Mouse (Mus musculus) liver, embryonic 14.5 days (tissue): ENCODE data around the gene Med12. TPM values are rescaled to one million over a fixed set of nuclear protein-coding genes. Genes with fewer than 3 reads are reported as not detected.

Experiments used
- ATAC-seq: fragments of 200-750 bp; cut with Nextera tagmentation; 2 replicates; pipeline ENCODE4 v1.8.0; 2017; ENCODE audit warnings: moderate number of reproducible peaks, mild to moderate bottlenecking, moderate library complexity; ENCODE audit not compliant: insufficient read depth
- DNase-seq, 3 experiments: peaks; one replicate each; pipeline ENCODE4 v3.0.0-alpha.2; 2012 to 2013; ENCODE audit warnings: low read depth in 3 of 3, low spot score in 3 of 3
- H3K27ac ChIP-seq: fragments of 300-500 bp; sonication (generic); 2 replicates; pipeline ENCODE4 v1.5.1; 2014; ENCODE audit warnings: moderate library complexity, mild to moderate bottlenecking, control low read depth, inconsistent platforms
- H3K27me3 ChIP-seq: fragments of 300-500 bp; sonication (generic); 2 replicates; pipeline ENCODE4 v1.6.1; 2014; ENCODE audit warnings: mild to moderate bottlenecking, low read length, moderate library complexity; ENCODE audit not compliant: control insufficient read depth, insufficient read depth
- H3K36me3 ChIP-seq: fragments of 300-500 bp; sonication (generic); replicated peaks from 2 replicates; pipeline ENCODE4 v1.6.1; 2014; ENCODE audit warnings: low read depth; ENCODE audit not compliant: control insufficient read depth, insufficient read depth
- H3K4me1 ChIP-seq, 2 experiments: fragments of 200-500 bp in 1 of 2; fragments of 300-500 bp in 1 of 2; sonication (generic) in 1 of 2; replicated peaks; 2 replicates each; pipeline ENCODE4 v1.6.1; 2012 to 2014; ENCODE audit warnings: antibody characterized with exemption in 1 of 2, inconsistent platforms in 1 of 2, low read length in 1 of 2; ENCODE audit not compliant: control insufficient read depth in 2 of 2, insufficient read depth in 2 of 2
- H3K4me2 ChIP-seq: fragments of 300-500 bp; sonication (generic); 2 replicates; pipeline ENCODE4 v1.6.1; 2014; ENCODE audit warnings: low read depth, mild to moderate bottlenecking, control low read depth, moderate library complexity
- H3K4me3 ChIP-seq, 2 experiments: fragments of 200-500 bp in 1 of 2; fragments of 300-500 bp in 1 of 2; sonication (generic) in 1 of 2; 2 replicates each; pipeline ENCODE4 v1.5.1; 2012 to 2014; ENCODE audit warnings: low read depth in 2 of 2, low read length in 2 of 2, mild to moderate bottlenecking in 2 of 2, control low read depth in 1 of 2, inconsistent platforms in 1 of 2, moderate library complexity in 1 of 2; ENCODE audit not compliant: insufficient read depth in 1 of 2
- H3K9ac ChIP-seq: fragments of 300-500 bp; sonication (generic); replicated peaks from 2 replicates; pipeline ENCODE4 v1.6.1; 2014; ENCODE audit warnings: mild to moderate bottlenecking, control low read depth, moderate library complexity
- H3K9me3 ChIP-seq: fragments of 300-500 bp; sonication (generic); 2 replicates; pipeline ENCODE4 v1.6.1; 2016; ENCODE audit warnings: low read length, mixed read lengths; ENCODE audit not compliant: control insufficient read depth
- CTCF ChIP-seq: IDR thresholded peaks from 2 replicates; pipeline ENCODE4 v1.5.1; 2016; ENCODE audit warnings: antibody characterized with exemption, low read depth, control low read depth
- EP300 ChIP-seq: IDR thresholded peaks from 2 replicates; pipeline ENCODE4 v1.6.1; 2016; ENCODE audit warnings: antibody characterized with exemption, low read depth
- whole genome bisulfite sequencing: fragments of 180-500 bp; shearing (Covaris S2); extraction: QIAGEN DNeasy Blood & Tissue Kit; methylation state at CpG from one replicate; pipeline ENCODE4 v1.1.7; 2014; ENCODE audit not compliant: insufficient replicate concordance; 5-methylcytosine and 5-hydroxymethylcytosine counted together
- polyA plus RNA-seq, 2 experiments: library from polyadenylated mRNA; depleted of rRNA in 1 of 2; stranded (reverse) in 1 of 2; unstranded in 1 of 2; fragments of >200 nt; fragmentation: Nextera tagmentation in 1 of 2; extraction: Ambion mirVana in 1 of 2; gene quantifications; 2 replicates each; pipeline versions ENCODE4 v1.2.1 to v1.2.3; 2012 to 2014

The Med12 gene
- polyA plus RNA-seq, 2 experiments: 21.9 to 34.3 TPM

DNA sequence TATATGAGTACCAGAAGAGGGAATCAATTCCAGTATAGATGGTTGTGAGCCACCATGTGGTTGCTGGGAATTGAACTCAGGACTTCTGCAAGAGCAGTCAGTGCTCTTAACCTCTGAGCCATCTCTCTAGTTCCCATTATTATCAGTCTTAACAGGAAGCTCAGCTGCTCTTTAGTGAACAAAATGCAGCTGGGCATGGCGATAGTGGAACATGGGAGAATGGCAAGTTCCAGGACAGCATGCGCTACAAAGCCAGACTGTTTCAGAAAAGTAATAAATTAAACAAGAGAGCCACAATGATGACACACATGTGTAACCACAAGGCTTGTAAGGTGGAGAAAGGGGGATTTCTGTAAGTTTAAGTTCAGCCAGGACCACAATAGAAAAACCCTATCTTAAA, 71.6 kb downstream of the Med12 start:
- TF ChIP-seq EP300 (no peak), CTCF (no peak)

DNA sequence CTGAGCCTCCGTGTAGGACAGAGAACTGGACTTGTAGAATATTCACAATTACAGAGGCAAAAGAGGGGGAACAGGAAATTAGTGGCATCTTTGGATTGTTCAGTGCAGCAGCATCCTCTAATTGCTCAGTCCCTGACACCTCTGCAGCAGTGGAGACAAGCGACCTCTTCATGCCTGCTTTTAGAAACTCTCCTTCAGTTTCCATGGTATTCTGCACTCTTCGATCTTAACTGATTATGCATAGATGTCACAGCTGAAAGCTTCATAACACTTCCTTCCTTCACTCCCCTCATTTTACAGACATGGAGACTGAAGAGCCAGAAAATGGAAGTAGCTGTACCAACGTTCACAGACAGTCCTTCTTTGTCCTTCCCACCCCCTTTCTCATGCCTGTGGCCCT, 72.6 kb downstream of the Med12 start:
- no peak for DNase-seq

More for the DNA sequence above, 71.6 kb downstream of the Med12 start:
- Histone ChIP-seq H3K36me3 (no peaks in the 10 kb centered on the region), H3K4me3 (no peak overlapping the region), H3K9ac (no peak overlapping the region), H3K4me2 (no peak overlapping the region), H3K27ac (no peak overlapping the region), H3K27me3 (no peaks in the 10 kb centered on the region), H3K9me3 (no peaks in the 10 kb centered on the region), H3K4me1 (no peaks in the 10 kb centered on the region)
- 39% methylated on average over 2 of the region's 2 CpGs for whole genome bisulfite sequencing
- DNase-seq: no peak
- ATAC-seq: no peak

More for the DNA sequence above, 72.6 kb downstream of the Med12 start:
- H3K4me2 ChIP-seq: no peak overlapping the region
- H3K4me1 ChIP-seq: peaks cover 0 to 2% of the 10 kb centered on the region in 2 experiments; a peak in 2 of 4 replicates
- H3K9me3 ChIP-seq: no peaks in the 10 kb centered on the region
- no peaks in the 10 kb centered on the region for H3K36me3 ChIP-seq
- no peak overlapping the region for H3K27ac ChIP-seq
- H3K4me3 ChIP-seq: no peak overlapping the region
- no peak overlapping the region for H3K9ac ChIP-seq
- TF ChIP-seq CTCF: no peak
- TF ChIP-seq EP300: no peak
- WGBS: 17% methylated on average over 4 of the region's 4 CpGs
- H3K27me3 ChIP-seq: no peaks in the 10 kb centered on the region
- no peak for ATAC-seq

Other genes starting within 250 kb of the Med12 start
- 0.04 TPM in 1 of 2 replicates, not detected in the other for gene Tex11, start 214.4 kb upstream of the Med12 start, polyA plus RNA-seq (2012; rRNA removed)
- 0.05 and 0.18 TPM in 2 replicates for gene Tex11, start 214.4 kb upstream of the Med12 start, polyA plus RNA-seq (2014; fragmentation: Nextera tagmentation; extraction: Ambion mirVana)
- gene Slc7a3, start 188.0 kb upstream of the Med12 start, polyA plus RNA-seq (2012; rRNA removed): 0.54 and 0.96 TPM in 2 replicates
- gene Slc7a3, start 188.0 kb upstream of the Med12 start, polyA plus RNA-seq (2014; fragmentation: Nextera tagmentation; extraction: Ambion mirVana): 0.11 and 0.23 TPM in 2 replicates
- 8.2 and 11.3 TPM in 2 replicates for gene Snx12, start 51.5 kb upstream of the Med12 start, polyA plus RNA-seq (2012; rRNA removed)
- gene Snx12, start 51.5 kb upstream of the Med12 start, polyA plus RNA-seq (2014; fragmentation: Nextera tagmentation; extraction: Ambion mirVana): 15.9 and 16.8 TPM in 2 replicates
- gene Foxo4, start 19.5 kb upstream of the Med12 start, polyA plus RNA-seq (2012; rRNA removed): 10.3 and 11.8 TPM in 2 replicates
- gene Foxo4, start 19.5 kb upstream of the Med12 start, polyA plus RNA-seq (2014; fragmentation: Nextera tagmentation; extraction: Ambion mirVana): 1.4 and 1.8 TPM in 2 replicates
- 0.06 TPM in 1 of 2 replicates, not detected in the other for gene Gm614, start 10.0 kb upstream of the Med12 start, polyA plus RNA-seq (2012; rRNA removed)
- gene Gm614, start 10.0 kb upstream of the Med12 start, polyA plus RNA-seq (2014; fragmentation: Nextera tagmentation; extraction: Ambion mirVana): not detected in 2 replicates
- 5.5 and 6.4 TPM in 2 replicates for gene Il2rg, start 5.8 kb upstream of the Med12 start, polyA plus RNA-seq (2012; rRNA removed)
- 7.8 and 8.3 TPM in 2 replicates for gene Il2rg, start 5.8 kb upstream of the Med12 start, polyA plus RNA-seq (2014; fragmentation: Nextera tagmentation; extraction: Ambion mirVana)
- not detected in 2 replicates for gene Gm20489, start 5.0 kb upstream of the Med12 start, polyA plus RNA-seq (2012; rRNA removed)
- gene Gm20489, start 5.0 kb upstream of the Med12 start, polyA plus RNA-seq (2014; fragmentation: Nextera tagmentation; extraction: Ambion mirVana): not detected in 2 replicates
- gene Nlgn3, start 25.1 kb downstream of the Med12 start, polyA plus RNA-seq (2012; rRNA removed): 0.03 and 0.06 TPM in 2 replicates
- gene Nlgn3, start 25.1 kb downstream of the Med12 start, polyA plus RNA-seq (2014; fragmentation: Nextera tagmentation; extraction: Ambion mirVana): 0.05 and 0.08 TPM in 2 replicates
- 42.1 and 62.5 TPM in 2 replicates for gene Gjb1, start 102.3 kb downstream of the Med12 start, polyA plus RNA-seq (2012; rRNA removed)
- 52.5 and 56.6 TPM in 2 replicates for gene Gjb1, start 102.3 kb downstream of the Med12 start, polyA plus RNA-seq (2014; fragmentation: Nextera tagmentation; extraction: Ambion mirVana)
- 9.6 and 11.4 TPM in 2 replicates for gene Zmym3, start 146.8 kb downstream of the Med12 start, polyA plus RNA-seq (2012; rRNA removed)
- 4.3 and 4.4 TPM in 2 replicates for gene Zmym3, start 146.8 kb downstream of the Med12 start, polyA plus RNA-seq (2014; fragmentation: Nextera tagmentation; extraction: Ambion mirVana)
- gene Nono, start 155.3 kb downstream of the Med12 start, polyA plus RNA-seq (2012; rRNA removed): 78.8 and 117 TPM in 2 replicates
- gene Nono, start 155.3 kb downstream of the Med12 start, polyA plus RNA-seq (2014; fragmentation: Nextera tagmentation; extraction: Ambion mirVana): 103 and 113 TPM in 2 replicates
- 0.58 and 0.96 TPM in 2 replicates for gene Itgb1bp2, start 175.1 kb downstream of the Med12 start, polyA plus RNA-seq (2012; rRNA removed)
- gene Itgb1bp2, start 175.1 kb downstream of the Med12 start, polyA plus RNA-seq (2014; fragmentation: Nextera tagmentation; extraction: Ambion mirVana): 0.17 and 0.23 TPM in 2 replicates